Mouse (Mus musculus): ENCODE measurements around the gene Ctnnd2.
A peak's percentile ranks its signal among the peaks of the same experiment; 100 is the strongest.

Ctnnd2 gene

GRCm38 (mm10) chr15:30268822-30269221 is 96.4 kb downstream of the Ctnnd2 start:
- DNase-seq = no peak

DNA sequence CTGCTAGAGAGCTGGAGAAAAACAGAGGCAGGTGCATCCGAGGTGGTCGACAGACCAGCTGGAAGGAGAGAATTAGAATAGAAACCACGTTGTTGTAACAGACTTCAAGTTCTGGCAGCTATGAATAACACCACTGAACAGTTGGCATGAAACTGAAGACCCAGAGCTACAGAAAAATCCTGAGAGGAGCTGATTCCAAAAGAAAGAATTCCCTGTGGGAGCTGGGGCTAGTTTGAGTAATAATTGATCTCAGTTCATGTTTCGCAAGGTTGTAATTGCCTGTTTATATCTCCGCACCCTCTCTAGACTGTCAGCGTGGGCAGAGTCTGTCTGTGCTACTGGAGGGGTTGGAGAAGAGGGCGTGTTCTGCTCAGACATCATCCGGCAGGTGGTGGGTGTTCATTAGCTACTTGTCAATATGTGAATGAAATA is 98.8 kb downstream of the Ctnnd2 start:
- DNase-seq = peak; percentile 21 to 54

- peak; percentile 21 to 52 for DNase-seq
Measured at GRCm38 (mm10) chr15:30272326-30272725, 99.9 kb downstream of the Ctnnd2 start.

GRCm38 (mm10) chr15:30275721-30276120 is 103.3 kb downstream of the Ctnnd2 start:
- DNase-seq = no peak

- no peak for DNase-seq
Measured at GRCm38 (mm10) chr15:30276691-30277090, 104.3 kb downstream of the Ctnnd2 start.

DNA sequence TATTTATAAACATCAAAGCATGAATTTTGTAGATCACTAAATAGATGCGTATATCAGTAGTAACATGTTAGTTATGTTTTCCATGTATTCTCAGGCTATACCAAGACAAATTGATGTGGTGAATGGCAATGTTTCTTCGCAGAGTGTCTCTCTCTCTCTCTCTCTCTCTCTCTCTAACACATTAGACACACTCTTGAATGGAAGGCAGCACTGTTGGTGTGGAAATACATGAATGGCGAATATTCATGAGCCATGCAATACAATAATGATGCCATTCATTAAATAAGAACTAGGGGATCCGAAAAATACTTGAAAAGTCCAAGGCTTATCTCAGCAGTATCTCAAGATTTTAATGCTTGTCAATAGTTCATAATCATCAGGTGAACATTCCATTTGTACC is 106.2 kb downstream of the Ctnnd2 start:
- DNase-seq = no peak

GRCm38 (mm10) chr15:30285572-30286244 is 113.3 kb downstream of the Ctnnd2 start:
- DNase-seq = peak; percentile 55 to 56

DNA sequence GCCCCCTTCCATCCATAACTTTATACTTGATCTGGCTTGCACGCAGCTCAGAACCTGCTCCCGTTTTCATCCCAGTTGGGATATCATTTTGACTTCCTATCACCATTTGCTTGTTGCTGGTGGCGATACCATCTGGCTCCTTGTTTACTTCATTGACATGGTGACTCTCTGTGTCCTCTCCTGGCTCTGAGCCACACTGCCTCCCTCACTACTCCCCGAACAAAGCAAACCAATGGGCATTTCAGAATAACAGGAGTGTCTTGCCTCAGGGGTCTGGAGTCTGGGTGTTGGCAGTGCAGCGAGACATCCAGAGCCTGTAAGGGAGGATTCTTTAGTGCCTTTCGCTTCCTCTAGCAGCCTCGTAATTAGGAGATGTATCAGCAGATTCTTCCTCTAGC is 113.9 kb downstream of the Ctnnd2 start:
- DNase-seq = peak; percentile 81 to 82

DNA sequence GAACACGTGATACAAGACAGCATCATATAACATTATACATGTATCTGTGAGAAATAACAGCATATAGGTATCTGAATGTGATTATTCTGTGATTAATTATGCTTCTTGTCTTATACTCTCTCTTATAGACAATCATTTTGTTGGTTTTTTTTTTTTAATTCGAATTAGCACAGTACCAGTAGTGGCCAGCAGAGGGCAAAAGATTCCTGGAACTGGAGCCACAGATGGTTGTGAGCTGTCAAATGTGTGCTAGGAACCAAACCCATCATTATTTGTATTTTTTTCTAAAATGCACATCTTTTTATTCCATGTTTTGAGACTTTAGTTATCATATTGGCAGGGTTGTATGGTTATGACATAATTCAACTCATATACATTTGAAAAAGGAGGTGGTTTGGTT is 130.4 kb downstream of the Ctnnd2 start:
- DNase-seq = peak in 1 of 2 experiments; percentile 21

DNA sequence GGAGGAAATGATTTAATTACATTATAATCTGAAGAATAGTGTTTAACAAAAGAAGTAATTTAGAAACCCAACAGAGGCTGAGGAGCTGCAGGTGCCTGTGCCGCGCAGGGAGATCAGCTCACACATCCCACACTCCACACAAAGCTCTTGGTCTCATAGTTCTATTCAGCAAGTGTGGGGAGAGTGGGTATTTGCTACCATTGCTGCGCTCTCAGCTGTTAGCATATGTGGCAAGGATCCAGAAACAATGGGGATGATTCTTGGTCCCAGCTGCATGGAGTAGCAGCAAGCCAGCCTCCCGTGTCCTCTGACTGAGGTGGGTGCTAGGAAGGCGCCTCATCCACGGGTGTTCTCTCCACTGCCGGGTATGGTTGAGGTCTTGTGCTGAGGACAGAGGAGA is 134.0 kb downstream of the Ctnnd2 start:
- peak; percentile 29 to 33 for DNase-seq

- DNase-seq = no peak
Measured at GRCm38 (mm10) chr15:30322543-30322942, 150.2 kb downstream of the Ctnnd2 start.

DNA sequence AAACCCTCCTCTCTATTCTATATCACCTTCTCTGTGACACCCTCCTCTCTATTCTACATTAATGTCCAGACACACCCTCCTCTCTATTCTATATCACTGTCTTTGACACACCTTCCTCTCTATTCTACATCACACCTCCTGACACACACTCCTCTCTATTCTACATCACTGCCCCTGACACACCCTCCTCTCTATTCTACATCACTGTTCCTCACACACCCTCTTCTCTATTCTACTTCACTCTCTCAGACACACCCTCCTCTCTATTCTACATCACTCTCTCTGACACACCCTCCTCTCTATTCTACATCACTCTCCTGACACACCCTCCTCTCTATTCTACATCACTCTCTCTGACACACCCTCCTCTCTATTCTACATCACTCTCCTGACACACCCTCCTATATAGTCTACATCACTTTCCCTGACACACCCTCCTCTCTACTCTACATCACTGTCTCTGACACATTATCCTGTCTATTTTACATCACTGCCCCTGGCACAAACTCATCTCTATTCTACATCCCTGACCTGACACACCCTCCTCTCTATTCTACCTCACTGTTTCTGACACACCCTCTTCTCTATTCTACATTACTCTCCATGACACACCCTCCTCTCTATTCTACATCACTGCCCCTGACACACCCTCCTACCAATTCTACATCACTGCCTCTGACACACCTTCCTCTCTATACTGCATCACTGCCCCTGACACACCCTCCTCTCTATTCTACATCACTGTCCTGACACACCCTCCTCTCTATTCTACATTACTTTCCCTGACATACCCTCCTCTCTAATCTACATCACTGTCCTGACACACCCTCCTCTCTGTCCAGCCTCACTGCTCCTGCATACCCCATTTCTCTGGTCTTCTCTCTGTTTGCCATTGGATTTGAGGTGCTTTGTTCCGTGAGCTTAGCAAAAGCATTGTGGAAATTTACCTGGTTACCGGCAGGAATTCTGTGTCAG is 161.2 kb downstream of the Ctnnd2 start:
- no peak for DNase-seq

DNA sequence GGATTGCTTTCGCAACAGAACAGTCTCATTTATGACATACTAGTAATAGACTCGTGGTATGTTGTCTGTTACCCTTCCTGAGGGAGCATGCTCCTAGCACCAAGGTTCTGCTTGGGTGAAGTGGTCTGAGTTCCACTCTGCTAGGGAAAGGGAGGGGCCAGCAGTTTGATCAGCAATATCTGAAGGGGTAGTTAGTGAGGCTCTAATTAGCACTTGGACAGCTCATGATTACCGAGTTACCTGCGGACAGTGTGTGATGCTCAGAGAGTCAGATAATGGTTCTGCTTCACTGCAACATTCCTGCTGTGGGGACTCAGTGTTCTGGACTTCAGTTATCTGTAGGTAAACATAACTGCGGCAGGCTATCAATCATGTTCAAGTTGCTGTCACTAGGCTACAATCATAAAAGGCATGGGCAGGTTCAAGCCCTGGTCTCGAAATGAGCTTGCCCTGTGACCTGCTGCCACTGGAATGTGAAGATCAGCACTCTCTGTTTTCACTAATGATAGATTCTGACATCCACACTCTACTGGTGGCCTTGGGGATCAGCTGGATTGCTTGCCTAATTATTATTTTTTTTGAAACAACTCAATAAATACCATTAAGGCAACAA is 166.3 kb downstream of the Ctnnd2 start:
- DNase-seq = no peak

GRCm38 (mm10) chr15:30345754-30346153 is 173.4 kb downstream of the Ctnnd2 start:
- DNase-seq = no peak

GRCm38 (mm10) chr15:30364491-30364890 is 192.1 kb downstream of the Ctnnd2 start:
- no peak for DNase-seq

GRCm38 (mm10) chr15:30369997-30370396 is 197.6 kb downstream of the Ctnnd2 start:
- no peak for DNase-seq

DNA sequence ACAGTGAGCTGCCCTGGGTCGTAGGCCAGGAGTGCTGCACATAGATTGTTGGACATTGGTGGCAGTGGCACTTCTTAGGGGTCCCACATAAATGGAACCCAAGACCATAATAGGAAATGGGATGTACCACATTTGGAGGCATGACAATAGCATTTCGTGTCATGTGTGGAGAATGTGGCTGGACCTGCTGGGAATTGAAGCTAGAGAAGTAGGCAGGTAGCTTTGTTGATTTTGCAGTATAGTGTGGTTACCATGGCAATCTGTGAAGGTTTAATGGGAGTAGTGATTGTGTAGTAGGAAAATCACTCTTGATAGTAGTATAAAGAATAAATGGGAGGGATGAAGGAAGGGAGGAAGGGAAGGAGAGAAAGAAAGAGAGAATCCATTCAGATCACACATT is 198.8 kb downstream of the Ctnnd2 start:
- DNase-seq = no peak

- peak; percentile 33 to 44 for DNase-seq
Measured at GRCm38 (mm10) chr15:30373654-30374215, 201.3 kb downstream of the Ctnnd2 start.

GRCm38 (mm10) chr15:30374907-30375306 is 202.5 kb downstream of the Ctnnd2 start:
- no peak for DNase-seq

DNA sequence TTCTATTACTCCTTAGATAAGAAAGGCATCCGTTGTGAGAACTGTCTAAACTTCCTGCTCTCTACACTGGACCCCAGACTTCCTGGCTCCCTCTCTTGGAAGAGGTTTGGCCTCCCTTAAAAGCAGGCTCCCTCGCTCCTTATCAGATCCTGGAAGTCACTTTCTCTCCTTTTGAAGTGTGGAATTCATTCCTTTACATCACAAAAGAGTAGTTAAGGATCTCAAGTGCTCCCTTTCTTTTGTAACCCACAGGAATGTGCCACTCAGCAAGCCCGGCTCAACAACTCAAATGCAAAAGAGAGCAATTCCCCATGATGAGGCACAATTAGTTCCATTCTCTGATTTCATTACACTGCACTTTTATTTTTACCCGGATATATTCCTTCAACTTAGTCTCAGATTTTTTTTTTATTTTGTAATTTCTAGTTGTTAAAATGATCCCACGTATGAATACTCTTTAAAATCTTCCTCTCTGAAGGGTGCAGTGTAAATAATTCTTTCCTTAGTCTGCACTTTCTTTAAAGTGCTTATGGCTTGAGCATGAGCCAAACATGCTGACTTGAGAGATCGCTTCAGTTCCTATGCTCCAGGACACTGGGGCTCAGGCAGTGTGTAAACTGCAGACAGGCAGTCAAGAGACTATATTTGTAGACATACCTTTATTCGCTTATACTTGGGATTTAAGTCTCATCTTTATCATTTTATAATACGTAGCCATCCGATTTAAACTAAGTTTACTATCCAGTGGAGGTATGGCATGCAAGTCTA is 210.9 kb downstream of the Ctnnd2 start:
- DNase-seq = no peak

DNA sequence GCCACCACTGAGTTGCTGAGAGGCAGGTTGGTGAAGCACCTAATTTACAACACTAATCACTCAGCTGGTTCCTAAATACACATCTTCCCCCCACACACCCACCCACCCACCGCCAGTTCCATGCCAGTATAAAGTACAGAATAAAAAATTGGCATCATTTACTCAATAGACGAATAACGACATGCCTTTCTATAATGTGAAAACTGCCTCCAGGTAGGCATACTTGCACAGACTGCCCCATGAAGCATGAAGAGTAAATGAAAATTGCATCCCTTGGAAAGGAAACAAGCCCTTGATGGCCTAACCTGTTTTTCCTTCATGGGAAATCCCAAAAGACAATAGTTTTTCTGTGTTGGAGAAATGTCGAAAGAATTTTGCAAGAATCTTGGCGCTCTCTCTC is 212.0 kb downstream of the Ctnnd2 start:
- no peak for DNase-seq

- no peak for DNase-seq
Measured at GRCm38 (mm10) chr15:30386489-30386888, 214.1 kb downstream of the Ctnnd2 start.

Data from cerebellum, postnatal 10 days (tissue).